Mouse (Mus musculus) thymus, postnatal 0 days (tissue): ENCODE results near the gene Dnah11. TPM values are rescaled to one million over a fixed set of nuclear protein-coding genes. Genes with fewer than 3 reads are reported as not detected.

Experiments used
- DNase-seq: peaks from one replicate; pipeline ENCODE4 v3.0.0-alpha.2; 2015; ENCODE audit warnings: low spot score
- polyA plus RNA-seq: library from polyadenylated mRNA; unstranded; fragments of >200 nt; fragmentation: Nextera tagmentation; extraction: Ambion mirVana; gene quantifications from 2 replicates; pipeline ENCODE4 v1.2.1, GENCODE M21; 2015

Gene Dnah11
- polyA plus RNA-seq, 1 experiment from 2014 or later: 0.03 TPM

DNA sequence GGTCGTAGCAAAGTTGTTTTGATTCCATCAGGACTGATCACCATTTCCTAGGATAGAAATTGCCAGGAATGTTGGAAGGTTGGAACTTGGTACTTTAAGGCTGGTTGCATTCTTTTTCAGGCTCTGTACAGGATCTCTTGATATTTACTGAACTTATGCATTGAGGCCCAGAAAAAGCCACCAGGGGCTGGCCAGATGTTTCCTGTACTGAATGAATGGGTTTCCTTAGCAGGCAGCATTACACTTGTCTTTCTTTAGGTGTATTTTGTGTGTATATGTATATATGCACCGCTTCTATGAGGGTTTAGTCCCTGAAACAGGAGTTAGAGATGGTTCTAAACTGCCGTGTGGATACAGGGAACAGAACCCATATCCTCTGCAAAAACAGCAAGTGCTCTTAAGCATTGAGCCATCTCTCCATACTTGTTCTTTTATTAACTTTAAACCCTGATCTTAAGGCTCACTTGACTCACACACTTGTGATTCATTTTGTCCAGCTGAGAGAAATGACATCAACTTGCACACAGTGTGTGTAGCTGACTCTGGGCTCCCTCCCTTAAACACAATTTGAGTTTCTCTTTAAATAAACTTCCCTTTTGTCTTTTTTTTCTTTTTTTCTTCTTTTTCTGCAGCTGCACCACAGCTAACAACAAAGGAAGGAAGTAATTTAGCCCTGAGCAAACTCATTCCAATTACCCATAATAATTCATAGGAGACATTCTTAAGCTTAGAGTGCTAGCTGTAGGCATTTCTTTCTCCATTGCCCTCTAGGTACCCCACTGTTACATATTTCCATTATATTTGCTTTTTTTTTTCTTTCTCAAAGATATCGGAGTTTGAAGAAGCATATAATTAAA lies 330.9 kb downstream of the Dnah11 start:
- DNase-seq: peak; percentile 23

DNA sequence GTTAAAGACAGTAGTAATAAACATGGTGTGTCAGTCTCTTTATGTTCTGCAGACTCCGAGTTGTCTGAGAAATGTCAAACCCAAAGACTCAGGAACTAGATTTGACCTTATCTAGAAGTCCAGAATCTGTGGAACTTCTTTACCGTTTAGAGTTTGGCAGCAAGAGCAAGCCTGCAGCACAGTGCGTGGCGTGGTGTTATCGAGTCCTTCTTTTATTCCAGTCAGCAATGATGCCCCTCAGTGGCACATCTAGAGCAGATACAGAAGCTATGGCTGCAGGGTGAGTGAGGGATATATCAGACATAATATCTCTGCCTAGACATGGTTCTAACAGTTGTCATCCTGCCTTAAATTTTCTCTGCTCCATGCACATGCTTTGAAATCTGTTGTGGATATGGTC lies 336.2 kb downstream of the Dnah11 start:
- no peak for DNase-seq

DNA sequence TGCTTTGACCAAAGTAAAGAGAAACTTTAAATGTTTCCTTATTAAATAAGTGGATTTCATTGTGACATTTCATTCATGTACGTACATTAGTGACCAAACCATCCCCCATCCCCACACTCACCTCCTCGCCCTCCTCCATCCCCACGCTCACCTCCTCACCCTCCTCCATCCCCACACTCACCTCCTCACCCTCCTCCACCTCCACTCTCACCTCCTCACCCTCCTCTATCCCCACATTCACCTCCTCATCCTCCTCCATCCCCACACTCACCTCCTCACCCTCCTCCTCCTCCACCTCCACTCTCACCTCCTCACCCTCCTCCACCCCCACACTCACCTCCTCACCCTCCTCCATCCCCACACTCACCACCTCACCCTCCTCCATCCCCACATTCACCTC lies 337.6 kb downstream of the Dnah11 start:
- no peak for DNase-seq

DNA sequence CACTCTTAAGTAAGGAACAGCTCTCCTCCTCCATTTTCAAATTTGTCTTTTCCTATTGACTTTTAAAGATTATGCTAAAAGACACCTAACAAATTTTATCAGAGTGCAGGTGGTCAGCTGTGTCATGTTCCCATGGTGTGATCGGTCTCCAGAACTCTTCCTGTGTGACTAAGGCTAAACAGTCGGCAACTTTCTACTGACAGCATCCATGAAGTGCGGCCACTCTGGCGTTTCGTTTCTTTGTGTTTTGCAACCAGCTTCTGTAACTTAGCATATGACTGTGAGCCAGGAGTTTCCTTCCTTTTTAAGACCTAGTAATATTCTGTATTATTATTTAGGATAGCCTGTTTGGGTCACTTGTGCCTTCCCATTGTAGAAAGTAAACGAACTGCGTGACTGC lies 338.0 kb downstream of the Dnah11 start:
- DNase-seq: no peak

DNA sequence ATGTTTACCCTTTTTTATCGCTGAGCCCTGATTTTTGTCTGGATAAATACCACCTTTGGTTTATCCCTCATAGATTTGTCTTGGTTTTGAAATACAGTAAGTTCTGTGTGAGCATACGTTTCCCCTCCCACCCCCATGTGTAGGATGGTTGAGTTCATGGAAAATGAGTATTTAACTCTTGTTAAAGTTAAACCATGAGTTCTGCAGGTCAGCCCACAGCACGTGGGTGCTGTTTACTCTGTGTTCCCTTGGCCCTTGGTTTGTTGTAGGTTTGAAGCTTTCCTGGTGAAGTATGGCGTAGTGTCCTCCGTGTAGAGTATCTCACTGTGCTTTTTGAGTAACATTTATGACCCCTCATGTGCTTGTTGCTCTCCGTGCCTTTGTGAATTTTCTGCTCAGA lies 341.0 kb downstream of the Dnah11 start:
- DNase-seq: no peak

DNA sequence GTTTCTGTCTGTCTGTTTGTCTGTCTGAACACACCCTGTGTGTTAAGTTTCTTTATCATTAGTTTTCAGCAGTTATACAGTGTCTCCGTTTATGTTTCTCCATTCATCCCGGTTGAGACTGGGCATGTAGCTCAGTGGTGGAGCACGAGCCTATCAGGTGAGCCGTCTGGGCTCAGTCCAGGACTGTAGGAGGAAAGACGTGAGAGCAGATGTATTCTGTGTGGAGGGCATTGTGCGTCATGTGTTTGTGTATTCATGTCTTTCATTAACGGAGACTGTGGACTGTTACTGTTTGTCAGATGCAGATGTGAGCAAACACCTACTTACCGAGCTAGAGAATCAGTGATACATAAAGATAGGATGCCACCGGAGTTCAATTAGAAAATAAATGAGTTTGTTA lies 341.8 kb downstream of the Dnah11 start:
- DNase-seq: no peak

DNA sequence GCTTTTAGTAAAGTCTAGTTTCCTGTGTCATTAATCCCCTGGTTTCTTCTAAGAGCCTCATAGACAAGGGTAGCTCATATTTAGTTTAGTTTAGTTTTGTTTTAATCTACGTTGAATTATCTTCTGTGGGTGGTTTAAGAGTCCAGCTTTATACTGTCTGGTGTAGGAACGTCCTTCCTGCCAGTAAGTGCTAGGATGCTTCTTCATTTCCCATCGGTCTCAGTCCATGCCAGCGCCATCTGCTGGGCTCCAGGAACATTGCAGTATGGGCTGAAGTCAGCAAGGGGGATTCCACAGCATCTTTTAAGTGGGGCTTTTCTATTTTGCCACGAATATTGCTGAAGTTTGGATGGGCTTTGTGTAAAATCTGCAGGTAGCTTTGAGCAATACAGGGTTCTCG lies 345.5 kb downstream of the Dnah11 start:
- peak; percentile 56 for DNase-seq

DNA sequence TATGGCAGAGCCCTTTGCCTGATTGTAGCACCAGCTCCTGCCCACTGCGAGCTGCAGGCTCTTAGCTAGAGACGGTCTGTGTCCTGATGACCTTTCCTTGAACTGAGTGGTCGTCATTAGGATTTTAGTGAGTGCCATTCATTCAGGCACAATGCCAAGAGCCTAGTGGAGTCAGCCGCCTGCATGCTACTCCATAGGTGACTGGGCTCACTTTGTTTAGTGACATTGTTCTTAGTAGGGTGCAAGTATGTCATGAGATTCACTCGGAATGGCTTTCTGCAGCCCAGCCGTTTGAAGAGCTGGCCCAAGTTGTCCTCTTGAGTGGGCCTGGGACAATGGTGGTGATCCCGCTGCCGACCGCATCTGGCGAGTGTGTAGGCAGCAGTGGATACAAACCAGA lies 348.4 kb downstream of the Dnah11 start:
- no peak for DNase-seq

DNA sequence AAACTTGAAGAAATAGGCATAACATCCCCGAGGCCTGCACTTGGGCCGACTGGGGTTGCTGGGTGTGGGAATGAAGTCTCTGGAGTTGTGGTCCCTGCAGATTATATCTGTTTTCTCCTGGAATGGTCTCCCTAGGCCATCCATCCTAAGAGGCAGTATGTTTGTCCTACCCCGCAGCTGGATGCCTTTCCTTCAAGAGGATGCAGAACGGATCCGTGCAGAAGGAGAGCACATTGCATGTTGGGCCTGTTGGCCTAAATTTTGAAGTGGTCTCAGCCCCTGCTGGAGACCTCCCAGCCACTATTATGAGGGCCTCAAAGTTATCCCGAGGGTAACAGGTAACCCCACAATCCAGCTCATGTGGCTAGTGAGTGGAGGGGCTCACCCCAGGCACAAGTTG lies 350.2 kb downstream of the Dnah11 start:
- DNase-seq: no peak

DNA sequence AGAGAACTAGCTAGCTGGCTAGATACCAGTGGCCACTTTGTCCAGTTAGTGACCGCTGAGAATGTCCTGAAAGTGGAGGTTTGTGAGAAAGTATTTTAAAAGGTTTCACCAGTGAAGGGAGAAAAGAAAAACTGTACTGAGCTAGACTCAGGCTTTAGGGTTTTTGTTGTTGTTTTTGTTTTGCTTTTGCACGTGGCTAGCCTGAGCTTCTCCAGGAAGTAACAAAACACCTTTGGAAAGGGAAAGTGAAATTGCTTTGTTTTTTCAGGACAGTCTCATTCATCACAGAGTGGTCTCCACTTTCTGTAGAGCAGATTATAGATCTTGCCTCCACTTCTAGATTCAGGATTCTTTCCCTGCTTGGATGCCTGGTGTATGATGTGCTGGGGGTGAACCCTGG lies 353.9 kb downstream of the Dnah11 start:
- DNase-seq: no peak

DNA sequence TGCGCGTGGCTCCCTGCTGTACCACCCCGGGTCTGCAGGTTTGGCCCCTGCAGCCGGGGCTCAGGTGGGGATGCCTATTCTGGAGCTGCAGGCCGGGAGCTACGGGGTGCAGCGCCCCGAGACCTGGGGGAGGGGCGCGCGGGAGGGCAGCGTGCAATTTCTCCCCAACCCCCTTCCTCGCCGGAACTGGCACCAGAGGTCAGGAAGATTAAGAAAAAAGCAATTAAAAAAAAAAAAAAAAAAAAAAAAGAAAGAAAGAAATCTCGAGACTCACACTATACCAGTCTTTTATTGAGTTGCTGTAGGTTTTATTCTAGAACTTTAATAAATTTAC lies 354.8 kb downstream of the Dnah11 start:
- DNase-seq: no peak

DNA sequence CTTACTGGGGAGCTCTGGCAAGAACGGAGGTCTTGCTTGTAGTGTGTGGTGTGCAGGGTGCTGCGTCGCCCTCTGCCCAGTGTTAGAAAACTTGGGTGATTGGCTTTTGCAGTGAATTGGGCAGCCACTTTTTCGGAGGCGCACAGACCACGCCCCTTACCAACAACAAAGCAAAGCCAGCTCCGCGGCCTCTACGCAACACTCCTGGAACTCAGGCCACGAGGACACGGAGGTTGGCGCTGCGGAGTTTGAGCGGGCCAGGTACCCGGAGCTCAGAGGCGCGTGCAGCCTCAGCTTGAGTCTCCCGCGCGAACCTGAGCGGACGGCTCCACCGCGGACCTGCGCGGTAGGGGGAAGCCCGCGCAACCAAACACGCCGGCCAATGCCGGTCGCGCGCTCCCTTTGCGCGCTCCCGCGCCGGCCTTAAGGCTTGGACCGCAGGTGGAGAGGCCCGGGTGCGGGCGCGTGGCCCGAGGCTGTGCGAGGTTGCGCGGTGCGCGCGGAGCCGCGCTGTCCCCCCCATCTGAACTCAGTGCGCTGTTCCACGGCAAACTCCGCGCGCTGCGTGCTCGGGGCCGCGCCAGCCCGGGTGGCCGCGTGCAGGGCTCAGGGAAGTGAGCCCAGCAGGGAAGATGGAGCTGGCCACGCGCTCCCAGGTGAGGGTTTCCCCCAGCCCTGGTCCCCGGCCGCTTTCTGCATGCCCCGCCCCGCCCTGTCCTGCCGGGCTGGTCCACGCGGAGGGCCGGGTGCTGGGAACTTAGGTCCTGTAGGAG lies 355.4 kb downstream of the Dnah11 start:
- DNase-seq: peak; percentile 69

DNA sequence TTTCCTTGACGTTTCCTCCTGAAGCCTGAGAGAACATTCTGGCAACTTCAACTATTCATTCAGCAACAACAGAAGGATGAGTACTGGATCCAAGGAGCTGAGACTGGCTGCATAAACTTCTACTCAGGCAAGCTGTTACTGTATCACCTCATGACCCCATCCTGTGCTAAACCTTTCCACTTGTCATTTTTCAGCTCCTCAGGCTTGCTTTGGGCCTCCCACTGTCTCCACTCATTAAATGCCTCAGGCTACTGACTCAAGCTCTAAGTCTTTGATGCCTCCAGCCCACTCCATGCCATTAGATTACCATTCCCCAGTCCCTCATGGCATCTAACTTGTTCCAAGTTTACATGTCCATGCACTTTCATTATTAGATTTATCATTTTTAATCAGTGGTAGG lies 356.2 kb downstream of the Dnah11 start:
- DNase-seq: no peak

DNA sequence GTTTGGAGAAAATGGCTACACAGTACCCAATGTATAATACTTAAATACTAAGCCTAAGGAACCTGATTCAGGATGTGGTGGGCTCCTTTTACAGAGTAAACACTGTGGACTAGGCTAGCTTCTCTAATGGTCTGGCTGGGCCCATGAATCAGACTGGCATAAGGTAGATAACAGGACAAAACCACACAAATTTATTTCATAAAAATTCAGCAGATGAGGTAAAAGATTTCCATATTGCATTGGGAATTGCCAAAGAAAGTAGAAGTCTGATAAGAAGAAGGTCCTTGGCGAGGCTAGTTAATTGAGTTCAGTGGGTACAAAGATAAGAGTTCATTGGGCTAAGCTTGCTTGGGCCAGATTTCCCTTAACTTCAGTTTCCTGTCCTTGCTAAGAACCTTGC lies 358.1 kb downstream of the Dnah11 start:
- DNase-seq: no peak

DNA sequence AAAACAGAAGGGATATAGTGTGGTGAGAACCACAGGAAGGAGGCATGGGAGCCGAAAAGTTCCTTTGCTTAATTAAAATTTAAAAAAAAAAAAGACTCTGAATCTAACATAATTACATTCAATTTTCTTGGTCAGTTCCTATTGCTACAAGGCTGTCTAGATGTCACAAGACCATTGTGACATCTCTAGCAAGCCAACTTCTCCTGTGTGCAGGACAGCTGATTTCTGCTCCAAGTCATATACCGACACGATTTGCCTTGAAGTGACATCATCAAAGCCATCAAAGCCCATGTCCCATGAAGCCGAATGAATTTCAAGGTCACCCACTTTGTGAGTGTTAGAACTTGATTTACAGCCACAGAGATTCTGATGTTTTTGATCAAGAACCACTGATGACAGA lies 361.5 kb downstream of the Dnah11 start:
- no peak for DNase-seq

DNA sequence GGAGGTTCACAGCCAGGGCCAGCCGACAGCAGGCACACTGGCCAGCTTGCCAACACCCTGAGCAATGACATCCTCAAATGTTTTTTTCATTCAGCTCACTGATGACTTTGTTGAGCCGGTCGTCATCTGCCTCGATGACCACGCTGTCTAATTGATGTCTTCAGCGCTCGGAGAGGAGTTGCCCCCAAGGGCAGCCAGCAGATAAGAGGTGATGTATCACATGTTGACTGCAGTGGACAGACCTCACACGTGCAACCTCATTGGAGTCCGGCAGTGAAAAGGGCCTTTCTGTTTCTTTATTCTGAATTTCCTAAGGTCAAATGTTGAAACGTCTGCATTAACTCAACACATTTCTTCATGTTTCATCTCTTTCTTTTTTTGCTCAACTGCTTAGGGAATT lies 363.5 kb downstream of the Dnah11 start:
- DNase-seq: no peak

DNA sequence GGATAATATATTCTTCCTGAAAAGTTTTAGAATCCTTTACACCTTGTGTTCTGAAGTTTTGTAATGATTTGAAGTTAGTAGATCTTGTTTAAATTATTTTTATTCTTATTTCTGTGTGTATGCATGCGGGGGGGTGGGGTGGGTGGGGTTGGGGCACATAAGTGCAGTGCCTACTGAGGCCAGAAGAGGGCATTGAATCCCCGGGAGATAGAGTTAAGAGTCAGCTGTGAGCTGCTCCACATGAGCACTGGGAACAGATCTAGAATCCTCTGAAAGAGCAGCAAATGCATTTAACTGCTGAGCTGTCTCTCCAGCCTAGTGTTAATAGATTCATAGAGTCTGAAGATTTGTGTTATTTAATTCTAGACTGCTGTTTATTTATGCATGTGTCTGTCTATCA lies 364.2 kb downstream of the Dnah11 start:
- DNase-seq: no peak

DNA sequence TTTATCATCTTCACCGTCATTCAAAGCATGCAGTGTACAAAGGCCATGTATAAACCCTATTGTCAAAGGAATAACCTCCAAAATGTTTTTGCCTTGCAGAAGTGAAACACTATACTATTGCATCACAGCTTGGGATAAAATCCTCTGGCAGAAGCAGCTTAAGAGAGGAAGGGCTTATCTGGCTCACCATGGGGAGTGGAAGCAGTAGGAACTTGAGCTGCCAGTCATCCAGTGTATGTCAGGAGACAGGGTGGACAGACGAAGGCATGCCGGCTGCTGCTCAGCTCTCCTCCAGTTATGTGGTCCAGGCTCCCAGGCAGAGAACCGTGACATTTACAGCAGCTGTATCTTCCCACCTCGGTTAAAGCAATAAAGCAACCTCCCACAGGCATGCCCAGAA lies 366.7 kb downstream of the Dnah11 start:
- DNase-seq: no peak

DNA sequence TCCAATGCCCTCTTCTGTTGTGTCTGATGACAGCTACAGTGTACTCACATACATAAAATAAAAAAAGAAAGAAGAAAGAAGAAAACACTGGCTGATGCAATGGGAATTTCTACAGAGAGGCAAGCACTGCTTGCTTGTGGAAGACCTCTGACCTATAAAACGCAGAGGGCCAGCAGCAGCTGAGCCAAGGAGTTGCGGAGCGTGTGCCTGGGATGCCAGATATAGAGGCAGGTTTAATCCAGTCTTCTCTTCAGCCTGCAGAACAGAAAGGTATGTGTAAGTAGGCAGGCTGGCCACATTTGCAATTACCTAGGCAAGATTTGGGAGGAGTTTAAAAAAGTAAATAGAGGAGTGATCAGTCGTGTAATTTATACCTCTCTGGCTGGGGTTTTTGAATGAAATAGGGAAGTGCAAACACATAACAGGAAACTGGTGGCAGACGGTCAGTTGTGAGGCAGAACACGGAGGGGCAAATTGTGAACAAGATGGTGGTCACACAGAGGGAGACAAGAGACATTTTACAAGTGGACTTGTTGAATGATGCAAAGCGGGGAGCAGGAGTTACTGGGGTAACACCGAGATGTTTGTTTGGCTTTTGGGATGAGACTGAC lies 367.4 kb downstream of the Dnah11 start:
- no peak for DNase-seq

DNA sequence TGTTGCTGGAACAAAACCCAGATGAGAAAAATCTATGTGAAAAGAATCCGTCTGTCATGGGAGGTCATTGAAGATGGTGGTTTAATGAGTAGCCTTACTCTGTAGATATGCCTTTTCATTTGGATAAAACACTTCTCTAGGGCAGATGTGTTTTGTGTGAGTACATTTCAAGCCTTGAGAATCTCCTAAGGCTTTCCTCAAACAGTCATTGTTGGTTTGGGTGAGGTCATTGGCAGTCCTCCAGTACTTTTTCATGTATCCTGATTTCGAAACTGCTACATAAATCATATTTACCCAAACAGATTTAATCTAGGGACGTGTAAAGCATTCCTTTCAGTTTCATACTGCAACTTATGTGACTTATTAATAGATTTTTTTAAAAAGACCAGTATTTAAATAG lies 370.5 kb downstream of the Dnah11 start:
- DNase-seq: no peak
